Mouse (Mus musculus) cerebral cortex, adult 2 months (tissue): ENCODE measurements around the gene Lmf1.

Source experiments
- WGBS: fragments of 180-500 bp; shearing (Covaris S2); methylation state at CpG from one replicate; pipeline ENCODE4 v1.1.7; 2018; 5-methylcytosine and 5-hydroxymethylcytosine counted together

Gene Lmf1

GRCm38 (mm10) chr17:25568206-25568605 is 10.7 kb upstream of the Lmf1 start:
- 19% methylated on average over 10 of the region's 10 CpGs for WGBS

- 22% methylated on average over 11 of the region's 11 CpGs for WGBS
These were observed 10.0 kb upstream of the Lmf1 start for GRCm38 (mm10) chr17:25568880-25569279.

- 8% methylated on average over 54 of the region's 54 CpGs for WGBS
These were observed 8.8 kb upstream of the Lmf1 start for GRCm38 (mm10) chr17:25569833-25570647.

GRCm38 (mm10) chr17:25570648-25571452 is 8.0 kb upstream of the Lmf1 start, which contains the start of gene Sox8:
Sox8 (minus strand) TSS chr17:25570686.
- 2% methylated on average over 61 of the region's 61 CpGs for WGBS

- 16% methylated on average over 8 of the region's 8 CpGs for WGBS
These were observed 7.4 kb upstream of the Lmf1 start for GRCm38 (mm10) chr17:25571453-25571820.

GRCm38 (mm10) chr17:25575208-25575971 is 3.5 kb upstream of the Lmf1 start:
- WGBS, result 66% methylated on average over 12 of the region's 12 CpGs

- WGBS, result 82% methylated on average over 2 of the region's 2 CpGs
These were observed 2.9 kb upstream of the Lmf1 start for GRCm38 (mm10) chr17:25576034-25576433.

GRCm38 (mm10) chr17:25577263-25577662 is 1.6 kb upstream of the Lmf1 start:
- 47% methylated on average over 6 of the region's 6 CpGs for WGBS

GRCm38 (mm10) chr17:25577702-25578101 is 1.2 kb upstream of the Lmf1 start:
- WGBS, result 44% methylated on average over 2 of the region's 2 CpGs

GRCm38 (mm10) chr17:25579332-25580047 is 605 bp downstream of the Lmf1 start:
- WGBS, result 8% methylated on average over 21 of the region's 21 CpGs

- whole genome bisulfite sequencing, result 76% methylated on average over 8 of the region's 8 CpGs
These were observed 3.2 kb downstream of the Lmf1 start for GRCm38 (mm10) chr17:25582076-25582475.

- WGBS, result 84% methylated on average over 4 of the region's 4 CpGs
These were observed 4.2 kb downstream of the Lmf1 start for GRCm38 (mm10) chr17:25583099-25583498.

GRCm38 (mm10) chr17:25583858-25584257 is 5.0 kb downstream of the Lmf1 start:
- 77% methylated on average over 8 of the region's 8 CpGs for WGBS

- WGBS, result 95% methylated on average over 9 of the region's 9 CpGs
These were observed 5.8 kb downstream of the Lmf1 start for GRCm38 (mm10) chr17:25584646-25585045.

- WGBS, result 88% methylated on average over 6 of the region's 6 CpGs
These were observed 11.2 kb downstream of the Lmf1 start for GRCm38 (mm10) chr17:25590068-25590467.

- 88% methylated on average over 4 of the region's 4 CpGs for WGBS
These were observed 12.1 kb downstream of the Lmf1 start for GRCm38 (mm10) chr17:25590985-25591384.

- WGBS, result 84% methylated on average over 6 of the region's 6 CpGs
These were observed 13.5 kb downstream of the Lmf1 start for GRCm38 (mm10) chr17:25592336-25592735.

- WGBS, result 77% methylated on average over 22 of the region's 22 CpGs
These were observed 14.8 kb downstream of the Lmf1 start for GRCm38 (mm10) chr17:25593411-25594261.

GRCm38 (mm10) chr17:25595495-25595894 is 16.6 kb downstream of the Lmf1 start:
- WGBS, result 77% methylated on average over 5 of the region's 5 CpGs

GRCm38 (mm10) chr17:25597537-25597936 is 18.7 kb downstream of the Lmf1 start:
- 63% methylated on average over 3 of the region's 3 CpGs for WGBS
